Mouse (Mus musculus) embryonic fibroblast, embryonic 13.5 days (primary cell): Measurements from ENCODE around the gene Sae1. TPM values are rescaled to one million over a fixed set of nuclear protein-coding genes. Genes with fewer than 3 reads are reported as not detected.

ENCODE experiments used
- H3K27ac ChIP-seq: 2 replicates; pipeline ENCODE4 v1.5.1; 2012; ENCODE audit warnings: low read length, control low read depth, inconsistent platforms; ENCODE audit not compliant: insufficient read depth
- H3K4me1 ChIP-seq: 2 replicates; pipeline ENCODE4 v1.6.1; 2011; ENCODE audit warnings: low read length; ENCODE audit not compliant: control insufficient read depth, insufficient read depth
- H3K4me3 ChIP-seq: 2 replicates; pipeline ENCODE4 v1.5.1; 2011; ENCODE audit warnings: mild to moderate bottlenecking, control low read depth, low read length; ENCODE audit not compliant: insufficient read depth
- CTCF ChIP-seq: IDR thresholded peaks from 2 replicates; pipeline ENCODE4 v1.5.1; 2011; ENCODE audit warnings: mild to moderate bottlenecking, control low read depth, low read length, moderate library complexity, borderline replicate concordance; ENCODE audit not compliant: insufficient read depth
- POLR2A ChIP-seq: IDR thresholded peaks from 2 replicates; pipeline ENCODE4 v1.6.1; 2011; ENCODE audit warnings: low read depth, mild to moderate bottlenecking, control low read depth, low read length, moderate library complexity
- polyA plus RNA-seq: library from polyadenylated mRNA; stranded (reverse); fragments of >200 nt; gene quantifications from 2 replicates; pipeline ENCODE4 v1.2.4, GENCODE M21; 2011; ENCODE audit warnings: low read depth; ENCODE audit not compliant: missing spikeins, insufficient read length

Sae1 gene
- polyA plus RNA-seq, 1 experiment: 133 TPM

DNA sequence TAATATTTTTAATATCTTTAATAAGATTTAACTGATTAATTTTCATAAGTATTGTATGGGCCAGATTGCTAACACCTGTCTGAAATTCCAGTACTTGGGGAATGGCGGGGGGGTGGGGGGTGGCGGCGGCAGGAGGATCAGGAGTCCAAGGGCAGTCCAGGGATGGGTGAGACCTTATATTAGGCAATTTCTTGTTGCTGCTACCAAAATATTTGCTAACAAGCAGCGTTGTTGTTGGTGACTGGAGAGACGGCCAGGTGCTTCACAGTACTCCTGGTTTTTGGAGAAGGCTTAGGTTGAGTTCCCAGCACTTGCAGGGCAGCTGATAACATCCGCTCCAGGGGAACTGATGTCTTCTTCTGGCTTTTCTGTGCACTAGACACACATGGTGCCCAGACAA lies 67.1 kb downstream of the Sae1 start:
- TF ChIP-seq POLR2A: no peak
- no peak for TF ChIP-seq CTCF
- no peak overlapping the region for H3K27ac ChIP-seq

DNA sequence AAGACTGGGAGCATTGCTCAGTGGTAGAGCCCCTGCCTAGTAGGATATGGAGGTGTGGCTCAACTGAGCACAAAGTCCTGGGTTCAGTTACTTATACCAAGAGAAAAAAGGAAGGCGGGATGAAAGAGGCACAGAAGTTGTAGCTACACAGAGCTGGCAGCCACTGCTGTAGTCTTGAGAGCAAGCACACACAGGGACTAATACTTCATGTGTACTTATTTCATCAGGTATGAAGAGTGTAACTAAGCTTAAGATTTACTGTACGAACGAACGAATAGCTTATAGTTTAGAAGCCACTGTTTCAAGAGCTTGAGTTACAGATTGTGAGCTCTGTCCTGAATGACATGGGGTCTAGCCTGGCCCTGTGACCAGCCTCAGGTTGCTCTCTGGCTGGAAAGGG lies 68.4 kb downstream of the Sae1 start:
- H3K27ac ChIP-seq: no peak overlapping the region
- H3K4me1 ChIP-seq: 0 out of 2 replicates have a peak, but pooled peaks cover 3% of the 10 kb centered on the region
- no peak overlapping the region for H3K4me3 ChIP-seq
- no peak for TF ChIP-seq POLR2A
- no peak for TF ChIP-seq CTCF

More for the DNA sequence above, 67.1 kb downstream of the Sae1 start:
- no peak overlapping the region for H3K4me3 ChIP-seq
- peaks cover 5% of the 10 kb centered on the region for H3K4me1 ChIP-seq

DNA sequence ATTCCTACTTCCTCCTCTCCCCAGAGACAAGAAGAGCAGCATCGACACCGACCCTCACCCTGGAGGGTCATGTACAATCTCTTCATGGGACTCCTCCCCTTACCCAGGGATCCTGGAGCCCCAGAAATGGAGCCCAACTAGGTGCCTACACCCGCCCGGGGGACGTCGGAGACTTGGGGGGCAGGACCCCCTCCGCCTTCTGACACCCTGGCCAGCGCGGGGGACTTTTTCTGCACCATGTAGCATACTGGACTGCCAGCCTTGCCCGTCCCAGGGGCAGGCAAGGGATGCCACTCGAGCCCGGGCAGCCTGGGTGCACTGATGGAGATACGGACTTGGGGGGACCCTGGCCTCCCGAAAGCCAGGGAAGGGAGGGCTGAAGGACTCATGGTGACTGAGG lies 70.5 kb downstream of the Sae1 start:
- TF ChIP-seq CTCF (no peak), POLR2A (no peak)
- no peak overlapping the region for H3K4me3 ChIP-seq
- no peak overlapping the region for H3K27ac ChIP-seq
- 0 out of 2 replicates have a peak, but pooled peaks cover 5% of the 10 kb centered on the region for H3K4me1 ChIP-seq

DNA sequence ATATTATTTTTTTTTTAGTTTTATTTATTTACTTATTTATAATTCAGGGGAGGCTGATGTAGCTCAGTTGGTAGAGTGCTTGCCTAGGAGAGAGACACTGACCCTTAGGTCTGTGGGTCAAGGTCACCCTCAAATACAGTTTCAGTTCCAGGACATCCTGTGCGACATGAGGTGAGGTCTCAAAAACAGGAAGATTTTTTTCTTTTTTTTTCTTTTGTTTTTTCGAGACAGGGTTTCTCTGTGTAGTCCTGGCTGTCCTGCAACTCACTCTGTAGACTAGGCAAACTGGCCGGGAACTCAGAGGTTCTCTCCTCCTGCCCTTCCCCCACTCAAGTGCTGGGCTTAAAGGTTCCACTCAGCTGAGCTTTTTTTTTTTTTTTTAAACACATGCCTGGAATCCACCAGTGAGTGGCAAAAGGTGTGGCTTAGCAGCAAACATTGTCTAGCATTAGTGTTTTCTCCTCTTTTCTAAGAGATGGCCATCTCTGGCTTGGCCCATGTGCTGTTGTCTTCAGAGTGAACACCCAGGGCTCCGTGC lies 72.3 kb downstream of the Sae1 start:
- no peak overlapping the region for H3K4me3 ChIP-seq
- TF ChIP-seq POLR2A (no peak), CTCF (no peak)
- H3K27ac ChIP-seq: peak overlapping the region; percentile 27; the same call in 1 of the 2 replicates
- 0 out of 2 replicates have a peak, but pooled peaks cover 3% of the 10 kb centered on the region for H3K4me1 ChIP-seq

DNA sequence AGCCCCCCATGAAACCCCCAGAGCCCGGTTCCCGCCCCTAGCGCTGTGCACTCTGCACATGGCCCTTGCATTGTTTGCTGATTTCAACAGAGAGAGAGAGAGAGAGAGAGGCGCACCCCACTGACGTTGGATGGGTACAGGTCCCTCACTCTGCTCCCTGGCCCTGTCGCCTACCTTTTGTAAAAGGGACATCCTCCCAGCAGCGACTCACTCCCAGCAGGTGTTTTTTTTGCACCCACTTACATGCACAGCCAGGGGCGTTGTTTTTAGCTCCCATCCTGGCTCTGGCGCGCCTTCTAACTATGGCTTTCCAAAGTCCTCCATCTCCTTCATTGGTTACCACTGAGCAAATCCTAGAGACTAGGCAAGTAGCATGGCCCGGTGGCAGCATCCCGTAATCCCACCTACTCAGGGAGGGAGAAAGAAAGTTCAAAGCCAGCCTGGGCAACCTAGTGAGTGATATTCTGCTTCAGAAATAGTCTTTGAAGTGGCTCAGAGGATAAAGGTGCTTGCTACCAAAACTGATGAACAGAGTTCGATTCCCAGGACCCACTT lies 73.3 kb downstream of the Sae1 start:
- peak overlapping the region; percentile 16; the same call in 1 of the 2 replicates for H3K4me3 ChIP-seq
- TF ChIP-seq CTCF (no peak), POLR2A (no peak)
- 0 out of 2 replicates have a peak, but pooled peaks cover 3% of the 10 kb centered on the region for H3K4me1 ChIP-seq
- H3K27ac ChIP-seq: peak overlapping the region; percentile 63

DNA sequence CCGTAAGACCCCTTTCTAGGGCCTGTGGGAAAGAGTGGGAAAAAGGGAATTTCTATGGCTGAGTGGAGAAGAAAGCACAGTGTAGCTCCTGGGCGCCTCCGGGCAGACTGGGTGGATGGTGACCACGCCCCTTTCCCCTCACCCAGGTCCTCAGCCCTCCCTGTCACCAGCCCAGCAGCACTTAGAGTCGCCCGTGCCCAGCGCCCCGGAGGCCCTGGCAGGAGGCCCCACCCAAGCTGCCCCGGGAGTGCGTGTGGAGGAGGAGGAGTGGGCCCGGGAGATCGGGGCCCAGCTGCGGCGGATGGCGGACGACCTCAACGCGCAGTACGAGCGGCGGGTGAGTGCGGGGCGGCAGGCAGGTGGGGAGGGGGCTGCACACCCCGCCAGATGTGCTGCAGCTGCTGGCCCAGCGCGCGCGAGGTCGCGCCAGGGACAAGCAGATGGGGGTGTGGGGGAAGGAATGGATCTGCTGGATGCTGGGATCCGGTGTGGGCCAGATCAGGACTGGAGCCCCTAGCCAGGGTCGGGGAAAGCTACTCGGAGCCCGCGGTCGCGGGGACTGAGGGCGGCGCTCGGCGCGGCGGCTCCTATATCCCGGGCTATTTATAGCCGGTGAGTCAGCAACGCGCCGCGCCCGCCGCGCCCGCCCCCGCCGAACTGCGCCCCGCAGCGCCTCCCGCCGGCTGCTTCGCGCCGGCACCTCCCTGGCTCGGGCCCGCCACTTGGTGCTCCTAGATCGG lies 74.0 kb downstream of the Sae1 start:
- Histone ChIP-seq H3K4me1 (peaks cover 8% of the 10 kb centered on the region), H3K4me3 (peak overlapping the region; percentile 74), H3K27ac (peak overlapping the region; percentile 98)
- TF ChIP-seq CTCF (no peak), POLR2A (peak; percentile 94)

DNA sequence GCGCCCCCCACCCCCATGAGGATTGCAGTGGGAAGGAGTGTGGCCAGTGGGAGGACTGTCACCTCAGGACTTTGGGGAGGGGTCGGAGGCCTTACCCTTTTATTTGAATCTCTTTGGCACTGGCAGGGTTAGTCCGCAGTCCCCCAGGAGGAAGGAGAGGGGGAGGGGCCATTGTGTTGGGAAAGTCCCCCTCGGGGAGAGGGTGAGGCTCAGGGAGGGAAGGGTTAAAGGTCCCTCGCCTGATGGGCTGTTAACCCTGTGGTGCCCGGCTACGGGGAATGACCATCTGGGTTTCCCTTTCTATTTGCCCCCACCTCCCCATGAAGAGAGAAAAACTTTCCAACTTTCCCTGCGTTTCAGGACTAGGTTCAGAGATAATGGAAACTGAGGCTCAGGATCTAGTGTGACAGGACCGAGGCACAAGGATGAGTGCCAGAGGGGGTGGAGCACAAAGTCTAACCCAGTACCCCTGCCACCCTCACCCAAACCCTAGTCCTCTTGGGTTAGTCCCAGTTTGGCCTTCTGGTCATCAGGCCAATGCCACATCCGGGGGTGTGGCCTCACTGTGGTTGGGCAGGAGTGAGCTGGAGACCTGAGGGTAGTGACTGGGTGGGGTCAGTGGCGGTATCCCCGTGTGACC lies 74.8 kb downstream of the Sae1 start:
- no peak for TF ChIP-seq CTCF
- peak; percentile 67 for TF ChIP-seq POLR2A
- Histone ChIP-seq H3K4me3 (peak overlapping the region; percentile 74), H3K4me1 (peaks cover 13% of the 10 kb centered on the region), H3K27ac (peak overlapping the region; percentile 98)

DNA sequence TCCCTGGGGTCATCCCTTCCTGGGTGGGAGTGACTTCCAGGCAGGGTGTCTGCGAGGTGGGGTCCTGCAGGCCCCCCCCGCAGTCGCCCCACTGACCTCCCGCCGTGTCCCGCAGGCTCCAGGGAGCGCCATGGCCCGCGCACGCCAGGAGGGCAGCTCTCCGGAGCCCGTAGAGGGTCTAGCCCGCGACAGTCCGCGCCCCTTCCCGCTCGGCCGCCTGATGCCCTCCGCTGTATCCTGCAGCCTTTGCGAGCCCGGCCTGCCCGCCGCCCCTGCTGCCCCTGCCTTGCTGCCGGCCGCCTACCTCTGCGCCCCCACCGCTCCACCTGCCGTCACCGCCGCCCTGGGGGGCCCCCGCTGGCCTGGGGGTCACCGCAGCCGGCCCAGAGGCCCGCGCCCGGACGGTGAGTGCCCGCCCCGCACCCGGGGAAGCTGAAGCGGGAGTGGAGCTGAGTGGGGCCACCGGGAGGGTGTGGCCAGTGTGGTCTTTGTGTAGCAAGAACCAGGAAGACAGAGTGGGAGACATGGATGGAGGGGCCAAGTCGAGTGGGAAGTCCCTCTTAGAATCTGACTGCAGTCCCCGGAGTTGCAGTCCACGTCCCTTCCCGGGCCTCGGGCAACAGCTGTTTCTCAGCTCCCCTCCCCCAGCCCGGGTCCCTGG lies 75.5 kb downstream of the Sae1 start:
- no peak for TF ChIP-seq CTCF
- no peak; the same call in 1 of the 2 replicates for TF ChIP-seq POLR2A
- Histone ChIP-seq H3K4me1 (peaks cover 13% of the 10 kb centered on the region), H3K4me3 (peak overlapping the region; percentile 74), H3K27ac (peak overlapping the region; percentile 98)

DNA sequence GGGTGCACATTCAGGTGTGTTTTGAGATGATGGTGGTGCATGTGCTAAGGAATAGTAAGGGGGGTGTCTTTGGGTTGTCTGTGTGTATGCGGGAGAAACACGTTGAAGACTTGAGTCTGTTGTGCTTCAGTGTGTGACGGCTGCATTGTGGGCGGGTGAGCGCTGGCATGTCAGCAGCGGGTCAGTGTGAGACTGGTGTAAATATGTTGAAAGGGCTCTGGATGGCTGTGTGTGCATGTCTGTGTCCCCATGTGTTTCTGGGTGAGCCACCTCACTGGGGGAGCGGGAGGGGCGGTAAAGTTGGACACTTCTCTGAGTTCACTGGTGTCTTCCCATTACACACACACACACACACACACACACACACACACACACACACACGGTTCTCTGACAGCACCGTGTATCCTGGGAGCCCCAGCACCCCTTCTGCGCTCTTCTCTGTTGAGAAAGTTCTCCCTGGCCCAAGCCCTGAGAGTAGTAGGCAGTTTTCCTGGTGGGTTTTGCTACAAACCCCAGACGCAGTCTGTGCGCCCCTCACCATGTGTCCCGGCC lies 76.1 kb downstream of the Sae1 start:
- H3K27ac ChIP-seq: peak overlapping the region; percentile 98
- H3K4me1 ChIP-seq: peaks cover 13% of the 10 kb centered on the region
- peak overlapping the region; percentile 74 for H3K4me3 ChIP-seq
- TF ChIP-seq POLR2A: peak; percentile 47
- TF ChIP-seq CTCF: no peak
